Mouse (Mus musculus) CH12.LX (cell line): ENCODE measurements around the gene Cidec. TPM values are rescaled to one million over a fixed set of nuclear protein-coding genes. Genes with fewer than 3 reads are reported as not detected.

ENCODE experiments used
- DNase-seq: peaks from one replicate; pipeline ENCODE4 v3.0.0-alpha.2; 2013; ENCODE audit errors: extremely low read depth
- H3K27ac ChIP-seq: 2 replicates; pipeline ENCODE4 v1.5.1; 2012; ENCODE audit warnings: low read depth, mild to moderate bottlenecking, control low read depth, moderate library complexity; ENCODE audit not compliant: insufficient read depth
- H3K27me3 ChIP-seq: replicated peaks from 2 replicates; pipeline ENCODE3; 2012; ENCODE audit warnings: inconsistent platforms
- H3K36me3 ChIP-seq, 2 experiments: replicated peaks in 1 of 2; 2 replicates each; pipeline versions ENCODE3 to v1.6.1; 2012; ENCODE audit warnings: inconsistent platforms in 1 of 2, low read length in 1 of 2, mild to moderate bottlenecking in 1 of 2, mixed read lengths in 1 of 2, moderate library complexity in 1 of 2; ENCODE audit not compliant: control insufficient read depth in 1 of 2, insufficient read depth in 1 of 2
- H3K4me1 ChIP-seq, 2 experiments: 2 replicates each; pipeline ENCODE4 v1.6.1; 2012; ENCODE audit warnings: inconsistent platforms in 1 of 2, moderate library complexity in 1 of 2; ENCODE audit not compliant: insufficient read depth in 2 of 2, control insufficient read depth in 1 of 2
- H3K4me2 ChIP-seq: 2 replicates; pipeline ENCODE4 v1.6.1; 2012; ENCODE audit warnings: low read depth, mild to moderate bottlenecking, control low read depth; ENCODE audit not compliant: poor library complexity, insufficient read depth, severe bottlenecking
- H3K4me3 ChIP-seq, 3 experiments: fragments of 150-350 bp in 1 of 3; sonication (generic) in 1 of 3; replicated peaks in 1 of 3; 2 replicates each; pipeline versions ENCODE3 to v1.5.1; 2011 to 2012; ENCODE audit warnings: low read depth in 2 of 3, low read length in 2 of 3, mild to moderate bottlenecking in 2 of 3, moderate library complexity in 2 of 3, control low read depth in 1 of 3, improper control_type of control experiment in 1 of 3, inconsistent platforms in 1 of 3, mixed read lengths in 1 of 3; ENCODE audit not compliant: poor library complexity in 1 of 3
- H3K79me2 ChIP-seq: replicated peaks from 2 replicates; pipeline ENCODE4 v1.6.1; 2012; ENCODE audit warnings: mild to moderate bottlenecking, moderate library complexity; ENCODE audit not compliant: control insufficient read depth, poor library complexity, insufficient read depth, severe bottlenecking; ENCODE audit errors: extremely low read depth
- H3K9ac ChIP-seq: 2 replicates; pipeline ENCODE4 v1.6.1; 2012; ENCODE audit warnings: low read depth, mild to moderate bottlenecking, control low read depth, moderate library complexity; ENCODE audit not compliant: insufficient read depth
- H3K9me3 ChIP-seq: replicated peaks from 2 replicates; pipeline ENCODE3; 2012; ENCODE audit warnings: low read length, inconsistent platforms, mixed read lengths
- BHLHE40 ChIP-seq: IDR thresholded peaks from 2 replicates; pipeline ENCODE4 v1.6.1; 2011; ENCODE audit warnings: mild to moderate bottlenecking, low read depth, low read length, improper control_type of control experiment
- E2F4 ChIP-seq: IDR thresholded peaks from 2 replicates; pipeline ENCODE4 v1.6.1; 2011; ENCODE audit warnings: low read depth, low read length, improper control_type of control experiment; ENCODE audit not compliant: insufficient replicate concordance
- ELF1 ChIP-seq: IDR thresholded peaks from 2 replicates; pipeline ENCODE4 v1.6.1; 2014; ENCODE audit warnings: low read depth, mild to moderate bottlenecking, inconsistent platforms, low read length, improper control_type of control experiment
- EP300 ChIP-seq: IDR thresholded peaks from 2 replicates; pipeline ENCODE4 v1.6.1; 2011; ENCODE audit warnings: low read length, improper control_type of control experiment
- HCFC1 ChIP-seq: IDR thresholded peaks from 2 replicates; pipeline ENCODE4 v1.6.1; 2012; ENCODE audit warnings: low read depth, mild to moderate bottlenecking, inconsistent platforms, low read length, improper control_type of control experiment
- IRF4 ChIP-seq: IDR thresholded peaks from 2 replicates; pipeline ENCODE4 v1.6.1; 2014; ENCODE audit warnings: low read depth, mild to moderate bottlenecking, inconsistent platforms, low read length, improper control_type of control experiment
- JUN ChIP-seq: IDR thresholded peaks from 2 replicates; pipeline ENCODE4 v1.6.1; 2011; ENCODE audit warnings: low read depth, mild to moderate bottlenecking, low read length, improper control_type of control experiment, moderate library complexity; ENCODE audit not compliant: insufficient read depth
- JUND ChIP-seq: conservative IDR thresholded peaks from 2 replicates; pipeline ENCODE4 v1.6.1; 2011; ENCODE audit warnings: low read depth, low read length, improper control_type of control experiment
- KAT2A ChIP-seq: IDR thresholded peaks from 2 replicates; pipeline ENCODE4 v1.6.1; 2012; ENCODE audit warnings: low read length, improper control_type of control experiment, inconsistent platforms; ENCODE audit not compliant: insufficient replicate concordance
- MAFK ChIP-seq: IDR thresholded peaks from 2 replicates; pipeline ENCODE4 v1.6.1; 2011; ENCODE audit warnings: low read length, improper control_type of control experiment; ENCODE audit not compliant: insufficient replicate concordance
- MXI1 ChIP-seq: IDR thresholded peaks from 2 replicates; pipeline ENCODE4 v1.6.1; 2011; ENCODE audit warnings: mild to moderate bottlenecking, low read depth, low read length, improper control_type of control experiment
- MYC ChIP-seq: IDR thresholded peaks from 2 replicates; pipeline ENCODE4 v1.6.1; 2011; ENCODE audit warnings: low read depth, mild to moderate bottlenecking, improper control_type of control experiment, low read length
- NRF1 ChIP-seq: IDR thresholded peaks from 2 replicates; pipeline ENCODE4 v1.6.1; 2014; ENCODE audit warnings: low read depth, mild to moderate bottlenecking, inconsistent platforms, low read length, improper control_type of control experiment, moderate library complexity
- PAX5 ChIP-seq: IDR thresholded peaks from 2 replicates; pipeline ENCODE4 v1.6.1; 2012; ENCODE audit warnings: low read length, inconsistent platforms, mixed read lengths
- POLR2A ChIP-seq: IDR thresholded peaks from 2 replicates; pipeline ENCODE4 v1.6.1; 2011; ENCODE audit warnings: low read depth, mild to moderate bottlenecking, improper control_type of control experiment, low read length
- RCOR1 ChIP-seq: conservative IDR thresholded peaks from 2 replicates; pipeline ENCODE4 v1.6.1; 2012; ENCODE audit warnings: low read depth, mild to moderate bottlenecking, inconsistent platforms, low read length, improper control_type of control experiment
- SIN3A ChIP-seq: IDR thresholded peaks from 2 replicates; pipeline ENCODE4 v1.6.1; 2012; ENCODE audit warnings: low read length, improper control_type of control experiment, inconsistent platforms
- TBP ChIP-seq: conservative IDR thresholded peaks from 2 replicates; pipeline ENCODE4 v1.6.1; 2011; ENCODE audit warnings: low read depth, low read length, improper control_type of control experiment
- TCF12 ChIP-seq: IDR thresholded peaks from 2 replicates; pipeline ENCODE4 v1.6.1; 2014; ENCODE audit warnings: low read depth, mild to moderate bottlenecking, inconsistent platforms, low read length, improper control_type of control experiment
- ZC3H11A ChIP-seq: IDR thresholded peaks from 2 replicates; pipeline ENCODE4 v1.6.1; 2012; ENCODE audit warnings: low read depth, mild to moderate bottlenecking, inconsistent platforms, low read length, improper control_type of control experiment
- ZKSCAN1 ChIP-seq: IDR thresholded peaks from 2 replicates; pipeline ENCODE4 v1.6.1; 2012; ENCODE audit warnings: low read depth, inconsistent platforms, low read length, improper control_type of control experiment, borderline replicate concordance
- ZMIZ1 ChIP-seq: IDR thresholded peaks from 2 replicates; pipeline ENCODE4 v1.6.1; 2012; ENCODE audit warnings: low read depth, mild to moderate bottlenecking, inconsistent platforms, low read length, improper control_type of control experiment
- dilution Hi-C: fragments of 300-500 bp; cut with MboI; formaldehyde crosslinking; loops from 2 replicates; pipeline ENCODE4 v1.14.3; 2020; ENCODE audit warnings: low sequenced_read_pairs; ENCODE audit not compliant: extremely low pct_unique_long_range_greater_than_20kb, extremely low pct_ligation_motif_present
- in situ Hi-C: fragments of 300-500 bp; cut with MboI; formaldehyde crosslinking; loops from 3 replicates; pipeline ENCODE4 v1.14.3; 2019; ENCODE audit warnings: low sequenced_read_pairs, low pct_ligation_motif_present, low pct_unique_long_range_greater_than_20kb, mixed read lengths
- polyA plus RNA-seq: library from polyadenylated mRNA; unstranded; fragments of >175 nt; gene quantifications from 2 replicates; pipeline ENCODE4 v1.2.1, GENCODE M21; 2012; ENCODE audit warnings: low read depth; ENCODE audit not compliant: insufficient read length
- total RNA-seq, 2 experiments: library from RNA; depleted of rRNA; stranded (reverse); fragments of 300-350 nt in 1 of 2; fragments of >200 nt in 1 of 2; gene quantifications; 2 replicates each; pipeline ENCODE4 v1.2.3; 2012 to 2014

Cidec gene
- total and polyA plus RNA-seq, 3 experiments, result not detected

DNA sequence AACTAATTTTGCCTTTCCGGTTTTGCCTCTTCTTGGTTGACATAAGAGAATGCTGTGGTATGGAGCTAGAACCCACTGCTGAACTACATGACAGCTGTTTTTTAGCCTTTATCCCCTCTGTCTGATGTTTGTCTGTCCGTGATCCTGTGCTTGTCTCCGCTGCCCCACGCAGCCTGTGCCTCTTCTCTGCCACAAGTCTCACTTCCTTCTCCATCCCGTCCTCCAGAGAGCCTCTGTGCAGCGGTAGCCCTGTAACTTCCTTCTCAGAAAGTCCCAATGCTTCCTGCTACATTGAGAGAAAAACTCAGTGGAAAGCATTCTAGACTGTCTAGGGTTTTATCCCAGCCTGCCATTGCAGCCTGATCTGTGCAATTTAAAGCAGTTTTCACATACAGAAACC lies 56.3 kb downstream of the Cidec start:
- DNase-seq, result peak; percentile 43
- in situ Hi-C loops, result no loop called here
- peak overlapping the region; percentile 89 for H3K4me2 ChIP-seq
- TF ChIP-seq ZC3H11A (no peak), HCFC1 (no peak), POLR2A (no peak), JUND (no peak), PAX5 (no peak), IRF4 (0 out of 2 replicates have a peak, but pooled peaks have one; percentile 40), ZMIZ1 (no peak), BHLHE40 (0 out of 2 replicates have a peak, but pooled peaks have one; percentile 15), KAT2A (no peak), E2F4 (no peak), JUN (no peak), MXI1 (peak; percentile 39; the same call in 1 of the 2 replicates), SIN3A (peak; percentile 68), ELF1 (peak; percentile 43), MYC (no peak; the same call in 1 of the 2 replicates), MAFK (no peak), NRF1 (0 out of 2 replicates have a peak, but pooled peaks have one; percentile 23), ZKSCAN1 (no peak), TCF12 (0 out of 2 replicates have a peak, but pooled peaks have one; percentile 15), EP300 (peak; percentile 56; the same call in 1 of the 2 replicates), TBP (no peak), RCOR1 (no peak)
- H3K9ac ChIP-seq, result peak overlapping the region; percentile 90
- peaks cover 46 to 61% of the 10 kb centered on the region in 2 experiments for H3K36me3 ChIP-seq
- peak overlapping the region; percentile 86 to 99 (median 95) for H3K4me3 ChIP-seq
- dilution Hi-C loops, result no loop called here
- H3K4me1 ChIP-seq, result peaks cover 8 to 27% of the 10 kb centered on the region in 2 experiments; a peak in 3 of 4 replicates
- no peaks in the 10 kb centered on the region for H3K9me3 ChIP-seq
- H3K27me3 ChIP-seq, result no peaks in the 10 kb centered on the region
- peaks cover 42% of the 10 kb centered on the region for H3K79me2 ChIP-seq
- H3K27ac ChIP-seq, result peak overlapping the region; percentile 68; the same call in 1 of the 2 replicates
